Mouse (Mus musculus): ENCODE results near the gene Tbc1d32.
A peak's percentile ranks its signal among the peaks of the same experiment; 100 is the strongest.

- TF ChIP-seq EP300 (IDR thresholded peaks at IDR 0.05; ENCODE audit: low read depth) (no peak), CTCF (IDR thresholded peaks at IDR 0.05; ENCODE audit: low read depth) (peak; percentile 73)
Observed at GRCm38 (mm10) chr10:55979898-55980521, 248.5 kb downstream of the Tbc1d32 start.
